Mouse (Mus musculus) thymus, adult 2 months (tissue): ENCODE measurements around the gene Sertad4.

Source experiments
- CTCF ChIP-seq: fragments of 200-500 bp; IDR thresholded peaks from 2 replicates; pipeline ENCODE4 v1.5.1; 2012; ENCODE audit warnings: mild to moderate bottlenecking, control low read depth, low read length, moderate library complexity, borderline replicate concordance; ENCODE audit not compliant: control insufficient read depth, poor library complexity, insufficient read depth; ENCODE audit errors: extremely low read depth
- POLR2A ChIP-seq: fragments of 200-500 bp; IDR thresholded peaks from 2 replicates; pipeline ENCODE4 v1.6.1; 2012; ENCODE audit warnings: mild to moderate bottlenecking, low read length, control low read depth, moderate library complexity; ENCODE audit not compliant: control insufficient read depth, poor library complexity, insufficient read depth; ENCODE audit errors: extremely low read depth

DNA sequence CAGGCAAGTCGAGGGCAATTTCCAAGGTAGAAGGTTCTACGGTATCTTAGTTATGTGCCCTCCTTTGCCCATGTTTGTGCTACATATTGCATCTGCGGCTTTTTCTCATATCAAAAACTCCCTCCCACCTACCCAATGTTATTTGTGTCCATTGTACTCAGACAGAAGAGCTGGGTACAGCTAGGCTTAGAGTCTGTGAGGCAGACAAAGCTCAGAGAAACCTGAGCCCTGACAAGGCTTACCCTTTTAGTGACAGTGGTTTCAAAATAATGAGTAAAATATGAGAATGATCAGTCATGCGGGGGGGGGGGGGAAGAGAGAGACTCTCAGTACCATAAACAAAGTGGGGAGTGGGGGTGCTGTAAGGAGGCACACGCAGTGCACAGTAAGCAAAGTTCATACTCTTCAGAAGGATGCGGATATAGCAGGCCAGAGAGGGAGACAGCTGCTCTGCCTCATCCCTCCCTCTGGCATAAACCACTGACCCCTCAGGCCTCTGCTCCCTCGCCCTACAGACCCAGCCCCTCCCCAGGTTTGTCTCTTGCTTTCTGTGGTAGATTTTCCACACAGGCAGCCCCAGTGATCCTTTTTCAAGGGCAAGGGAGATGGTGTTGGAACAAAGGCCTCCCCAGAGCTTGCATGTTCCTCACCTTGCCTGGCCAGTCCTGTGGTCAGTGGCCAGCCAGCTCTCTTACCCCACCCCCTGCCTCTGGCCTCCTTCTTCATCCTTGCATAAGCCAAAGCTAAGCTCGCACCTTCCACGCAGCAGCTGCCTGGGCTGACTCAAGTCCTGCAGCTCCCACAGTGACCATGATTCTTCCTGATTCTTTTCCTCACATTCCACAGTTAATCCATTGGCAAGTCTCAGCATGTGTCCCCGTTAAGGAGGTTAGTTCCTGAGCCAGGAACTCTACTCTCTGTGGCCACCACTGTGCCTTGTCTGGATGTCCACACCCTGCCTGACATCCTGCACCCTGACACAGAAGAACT is 49.1 kb downstream of the Sertad4 start:
- TF ChIP-seq CTCF (no peak), POLR2A (no peak)
